Mouse (Mus musculus) testis, adult 2 months (tissue): ENCODE results near the gene Vmn1r199. TPM values are rescaled to one million over a fixed set of nuclear protein-coding genes. Genes with fewer than 3 reads are reported as not detected.
"Not testable (repeated sequence)": the region's sequence is repeated elsewhere in the genome, so short reads cannot be mapped to it uniquely, and the experiment has no call there.

Experiments
- H3K27ac ChIP-seq: fragments of 200-500 bp; 2 replicates; pipeline ENCODE4 v1.5.1; 2012; ENCODE audit warnings: low read depth, low read length; ENCODE audit not compliant: control insufficient read depth, insufficient read depth
- H3K27me3 ChIP-seq: fragments of 200-500 bp; 2 replicates; pipeline ENCODE4 v1.6.1; 2012; ENCODE audit warnings: mild to moderate bottlenecking, low read length, moderate library complexity; ENCODE audit not compliant: control insufficient read depth, insufficient read depth
- H3K36me3 ChIP-seq: fragments of 200-500 bp; 2 replicates; pipeline ENCODE4 v1.6.1; 2012; ENCODE audit warnings: mild to moderate bottlenecking, low read length; ENCODE audit not compliant: control insufficient read depth, insufficient read depth
- H3K4me1 ChIP-seq: fragments of 200-500 bp; 2 replicates; pipeline ENCODE4 v1.6.1; 2012; ENCODE audit warnings: low read length; ENCODE audit not compliant: control insufficient read depth, insufficient read depth
- H3K4me3 ChIP-seq: fragments of 200-500 bp; 2 replicates; pipeline ENCODE4 v1.5.1; 2012; ENCODE audit warnings: low read depth, mild to moderate bottlenecking, low read length, moderate library complexity, mixed read lengths; ENCODE audit not compliant: control insufficient read depth
- CTCF ChIP-seq: fragments of 200-500 bp; IDR thresholded peaks from 2 replicates; pipeline ENCODE4 v1.5.1; 2012; ENCODE audit warnings: low read depth, mild to moderate bottlenecking, inconsistent platforms, low read length, moderate library complexity; ENCODE audit not compliant: control insufficient read depth, insufficient read depth, insufficient replicate concordance
- POLR2A ChIP-seq: fragments of 200-500 bp; IDR thresholded peaks from 2 replicates; pipeline ENCODE4 v1.6.1; 2012; ENCODE audit warnings: low read depth, mild to moderate bottlenecking, inconsistent platforms, low read length, moderate library complexity; ENCODE audit not compliant: control insufficient read depth
- polyA plus RNA-seq: library from polyadenylated mRNA; depleted of rRNA; stranded (reverse); fragments of >200 nt; gene quantifications from 2 replicates; pipeline ENCODE4 v1.2.3, GENCODE M21; 2012; rRNA removed

Vmn1r199 gene
- polyA plus RNA-seq, result not detected in 2 replicates

DNA sequence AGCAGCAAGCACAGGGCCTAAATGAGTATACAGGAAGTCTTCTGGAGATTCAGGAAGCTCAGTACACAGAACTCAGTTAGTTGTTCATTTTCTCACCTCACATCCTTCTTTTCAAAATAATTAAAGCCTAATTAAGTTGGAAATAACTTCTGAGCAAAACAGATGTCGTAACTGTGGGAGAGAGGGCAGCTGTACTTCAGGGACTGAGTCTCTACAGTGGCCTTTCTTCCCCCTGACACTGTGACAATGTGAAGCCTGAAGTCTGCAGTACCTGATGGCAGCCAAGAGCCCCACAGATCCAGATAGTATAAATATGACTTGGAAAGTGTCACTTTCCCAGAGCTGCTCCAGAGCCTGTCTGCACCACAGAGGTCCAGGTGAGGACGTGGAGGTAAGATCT is at the start of gene Vmn1r199:
Gene Vmn1r199 (plus strand): TSS at position 301 of the 400 bp plus-strand sequence.
- no peaks in the 10 kb centered on the region for H3K36me3 ChIP-seq
- H3K4me3 ChIP-seq, result no peak within 1 kb of the TSS
- H3K27me3 ChIP-seq, result no peaks in the 10 kb centered on the region
- no peaks in the 10 kb centered on the region for H3K4me1 ChIP-seq
- H3K27ac ChIP-seq, result no peak within 1 kb of the TSS
- TF ChIP-seq POLR2A (no peak), CTCF (no peak)

- no peaks in the 10 kb centered on the region for H3K27me3 ChIP-seq
- H3K4me3 ChIP-seq, result peak overlapping the region; percentile 40; the same call in 1 of the 2 replicates
- no peaks in the 10 kb centered on the region for H3K4me1 ChIP-seq
- no peak overlapping the region for H3K27ac ChIP-seq
- no peaks in the 10 kb centered on the region for H3K36me3 ChIP-seq
- TF ChIP-seq POLR2A (no peak), CTCF (no peak)
Observed at GRCm38 (mm10) chr13:22333269-22333668, 46.3 kb upstream of the Vmn1r199 start.

GRCm38 (mm10) chr13:22335565-22335964 is 44.1 kb upstream of the Vmn1r199 start:
- H3K4me1 ChIP-seq, result no peaks in the 10 kb centered on the region
- TF ChIP-seq CTCF, result no peak
- TF ChIP-seq POLR2A, result no peak
- H3K27me3 ChIP-seq, result no peaks in the 10 kb centered on the region
- H3K36me3 ChIP-seq, result no peaks in the 10 kb centered on the region
- H3K27ac ChIP-seq, result no peak overlapping the region
- no peak overlapping the region for H3K4me3 ChIP-seq

DNA sequence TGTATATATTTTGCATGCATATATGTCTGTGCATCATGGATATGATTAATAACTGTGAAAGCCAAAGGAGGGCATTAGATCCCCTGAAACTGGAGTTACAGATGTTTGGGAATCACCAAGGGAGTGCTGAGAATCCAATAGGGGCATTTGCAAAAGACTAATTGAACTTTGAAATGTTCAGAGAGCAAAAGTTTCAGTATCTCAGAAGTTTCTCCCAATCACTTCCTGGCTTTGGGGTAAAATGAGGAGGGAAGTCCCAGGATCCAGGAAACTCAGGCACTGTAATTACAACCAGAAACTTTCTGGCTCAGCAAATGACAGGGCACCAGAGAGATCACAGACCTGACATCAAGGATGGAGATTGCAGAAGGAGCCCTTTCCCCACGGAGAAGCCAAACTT is 29.6 kb upstream of the Vmn1r199 start, which contains the start of gene Vmn1r198:
Gene Vmn1r198 (plus strand): TSS at position 301 of the 400 bp plus-strand sequence.
- H3K27me3 ChIP-seq, result no peaks in the 10 kb centered on the region
- H3K36me3 ChIP-seq, result no peaks in the 10 kb centered on the region
- H3K4me3 ChIP-seq, result no peak within 1 kb of the TSS
- TF ChIP-seq CTCF (no peak), POLR2A (no peak)
- no peaks in the 10 kb centered on the region for H3K4me1 ChIP-seq
- no peak within 1 kb of the TSS for H3K27ac ChIP-seq

GRCm38 (mm10) chr13:22350813-22351212 is 28.8 kb upstream of the Vmn1r199 start:
- H3K27ac ChIP-seq, result no peak overlapping the region
- no peaks in the 10 kb centered on the region for H3K36me3 ChIP-seq
- TF ChIP-seq CTCF (no peak), POLR2A (no peak)
- H3K4me1 ChIP-seq, result no peaks in the 10 kb centered on the region
- H3K4me3 ChIP-seq, result no peak overlapping the region
- no peaks in the 10 kb centered on the region for H3K27me3 ChIP-seq

GRCm38 (mm10) chr13:22381128-22381527 is 1.5 kb downstream of the Vmn1r199 start:
- H3K36me3 ChIP-seq, H3K27me3 ChIP-seq, H3K27ac ChIP-seq, H3K4me1 ChIP-seq, H3K4me3 ChIP-seq: not testable (repeated sequence)

- Histone ChIP-seq H3K36me3 (no peaks in the 10 kb centered on the region), H3K4me3 (no peak overlapping the region), H3K4me1 (no peaks in the 10 kb centered on the region), H3K27ac (no peak overlapping the region), H3K27me3 (no peaks in the 10 kb centered on the region)
- no peak for TF ChIP-seq CTCF
- no peak for TF ChIP-seq POLR2A
Observed at GRCm38 (mm10) chr13:22383401-22383800, 3.8 kb downstream of the Vmn1r199 start.

- H3K36me3 ChIP-seq, result no peaks in the 10 kb centered on the region
- H3K4me3 ChIP-seq, result no peak overlapping the region
- no peaks in the 10 kb centered on the region for H3K27me3 ChIP-seq
- TF ChIP-seq POLR2A, result no peak
- TF ChIP-seq CTCF, result no peak
- H3K27ac ChIP-seq, result no peak overlapping the region
- no peaks in the 10 kb centered on the region for H3K4me1 ChIP-seq
Observed at GRCm38 (mm10) chr13:22387050-22387449, 7.4 kb downstream of the Vmn1r199 start.

- no peaks in the 10 kb centered on the region for H3K36me3 ChIP-seq
Observed at GRCm38 (mm10) chr13:22390073-22390472, 10.5 kb downstream of the Vmn1r199 start, which contains the start of gene Vmn1r200. TSS of gene Vmn1r200 (plus strand) at chr13:22390373.

More at GRCm38 (mm10) chr13:22390073-22390472, 10.5 kb downstream of the Vmn1r199 start, which contains the start of gene Vmn1r200:
- H3K27me3 ChIP-seq, result no peaks in the 10 kb centered on the region
- H3K27ac ChIP-seq, result no peak within 1 kb of the TSS
- no peak within 1 kb of the TSS for H3K4me3 ChIP-seq
- no peaks in the 10 kb centered on the region for H3K4me1 ChIP-seq
- TF ChIP-seq POLR2A, result no peak
- no peak for TF ChIP-seq CTCF
